Mouse (Mus musculus): ENCODE results near the gene Mtmr4. TPM values are rescaled to one million over a fixed set of nuclear protein-coding genes. Genes with fewer than 3 reads are reported as not detected.

Gene Mtmr4
- total RNA-seq (2014; rRNA removed; ENCODE audit: low replicate concordance) (12.4 and 17.3 TPM in 2 replicates), polyA plus RNA-seq (2015; fragmentation: Nextera tagmentation; extraction: Ambion mirVana) (6.0 and 7.0 TPM in 2 replicates)

DNA sequence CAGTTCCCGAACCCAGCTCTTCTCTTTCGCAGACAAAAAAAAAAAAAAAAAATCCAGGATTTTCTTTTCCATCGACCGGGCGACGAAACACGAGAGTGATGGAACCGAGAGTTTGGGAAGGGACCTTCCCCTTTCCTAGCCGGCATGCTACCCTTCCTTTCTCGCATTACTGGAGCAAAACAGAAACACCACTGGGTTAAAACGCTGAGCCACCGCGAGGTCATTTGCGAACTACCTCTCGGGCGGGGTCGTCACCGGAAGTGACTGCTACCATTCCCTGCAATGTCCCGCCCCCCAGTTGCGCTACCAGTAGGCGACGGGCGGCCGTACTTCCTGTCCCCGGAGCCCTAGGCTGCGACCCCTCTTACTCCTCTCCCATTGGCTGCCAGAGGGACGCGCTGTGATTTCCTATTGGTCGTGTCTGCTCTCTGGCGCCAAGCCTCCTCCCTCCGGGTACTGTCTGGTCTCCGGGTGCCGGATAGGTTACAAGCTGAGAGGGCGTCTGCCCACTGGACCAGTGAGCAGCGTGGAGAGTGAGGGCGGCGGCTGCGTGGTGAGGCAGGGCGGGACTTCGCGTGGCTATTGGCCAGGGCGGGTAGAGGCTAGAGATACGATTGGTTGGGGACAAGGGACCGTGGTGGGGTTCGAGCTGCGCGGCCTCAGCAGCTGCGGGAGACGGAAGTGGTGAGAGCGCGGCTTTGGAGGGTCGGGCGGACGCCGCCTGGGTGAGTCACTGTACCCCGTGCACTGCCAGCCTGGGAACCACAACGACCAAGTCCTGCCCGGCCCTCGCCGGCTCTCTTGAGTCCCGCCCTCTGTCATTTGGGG is at the start of gene Mtmr4:
Mtmr4 (plus strand) TSS at position 637 of the 828 bp plus-strand sequence.
- peaks cover 4% of the 10 kb centered on the region for H3K36me3 ChIP-seq (replicated peaks; ENCODE audit: control insufficient read depth, insufficient read depth, low read length)
- peak; percentile 95 for ATAC-seq (ENCODE audit: insufficient read depth, low read depth)
- no peak for TF ChIP-seq CTCF (IDR thresholded peaks at IDR 0.05; ENCODE audit: low read depth)
- peak; percentile 14; the same call in 1 of the 2 replicates for TF ChIP-seq EP300 (IDR thresholded peaks at IDR 0.05; ENCODE audit: low read depth)
- H3K9ac ChIP-seq (replicated peaks; ENCODE audit: low read depth, low read length): peak within 1 kb of the TSS; percentile 72
- H3K4me1 ChIP-seq (ENCODE audit: control insufficient read depth, insufficient read depth): peaks cover 27% of the 10 kb centered on the region
- no peaks in the 10 kb centered on the region for H3K9me3 ChIP-seq (replicated peaks; ENCODE audit: control insufficient read depth, low read length)
- peak; percentile 100 for DNase-seq (ENCODE audit: low spot score)
- H3K4me2 ChIP-seq (ENCODE audit: low read depth, low read length): peak within 1 kb of the TSS; percentile 68
- WGBS: under 1% methylated on average over 59 of the region's 61 CpGs
- H3K27me3 ChIP-seq (ENCODE audit: control insufficient read depth, insufficient read depth, low read length): no peaks in the 10 kb centered on the region
- peak within 1 kb of the TSS; percentile 78 for H3K4me3 ChIP-seq (ENCODE audit: low read depth, low read length)
- H3K27ac ChIP-seq (ENCODE audit: low read depth): peak within 1 kb of the TSS; percentile 94

DNA sequence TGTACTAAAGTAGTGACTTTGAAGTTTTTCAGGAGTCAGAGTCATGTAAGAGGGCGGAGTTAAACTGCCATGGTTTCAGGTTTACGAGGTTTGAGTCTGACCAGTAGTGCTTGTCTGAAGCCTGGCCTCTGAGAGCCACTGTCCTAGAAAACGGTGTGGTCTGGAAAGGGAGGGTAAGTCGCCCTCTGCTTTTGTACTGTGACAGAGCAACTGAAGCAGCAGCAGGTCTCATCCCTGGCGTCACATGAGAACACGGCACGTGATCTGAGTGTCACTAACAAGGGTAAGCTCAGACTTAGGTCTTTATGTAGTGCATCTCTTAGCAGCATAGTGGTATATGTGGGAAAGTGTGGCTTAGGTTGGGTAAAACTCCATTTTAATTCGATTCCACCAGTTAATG is 49.7 kb upstream of the Mtmr4 start:
- H3K4me2 ChIP-seq (ENCODE audit: low read depth, low read length): no peak overlapping the region
- no peak for ATAC-seq (ENCODE audit: insufficient read depth, low read depth)
- no peak for DNase-seq (ENCODE audit: low spot score)
- no peak for TF ChIP-seq CTCF (IDR thresholded peaks at IDR 0.05; ENCODE audit: low read depth)
- TF ChIP-seq EP300 (IDR thresholded peaks at IDR 0.05; ENCODE audit: low read depth): no peak
- H3K36me3 ChIP-seq (replicated peaks; ENCODE audit: control insufficient read depth, insufficient read depth, low read length): no peaks in the 10 kb centered on the region
- H3K27ac ChIP-seq (ENCODE audit: low read depth): no peak overlapping the region
- H3K27me3 ChIP-seq (ENCODE audit: control insufficient read depth, insufficient read depth, low read length): no peaks in the 10 kb centered on the region
- H3K9ac ChIP-seq (replicated peaks; ENCODE audit: low read depth, low read length): no peak overlapping the region
- no peak overlapping the region for H3K4me3 ChIP-seq (ENCODE audit: low read depth, low read length)
- H3K4me1 ChIP-seq (ENCODE audit: control insufficient read depth, insufficient read depth): no peaks in the 10 kb centered on the region
- no peaks in the 10 kb centered on the region for H3K9me3 ChIP-seq (replicated peaks; ENCODE audit: control insufficient read depth, low read length)
- WGBS: 40% methylated on average over 8 of the region's 8 CpGs

DNA sequence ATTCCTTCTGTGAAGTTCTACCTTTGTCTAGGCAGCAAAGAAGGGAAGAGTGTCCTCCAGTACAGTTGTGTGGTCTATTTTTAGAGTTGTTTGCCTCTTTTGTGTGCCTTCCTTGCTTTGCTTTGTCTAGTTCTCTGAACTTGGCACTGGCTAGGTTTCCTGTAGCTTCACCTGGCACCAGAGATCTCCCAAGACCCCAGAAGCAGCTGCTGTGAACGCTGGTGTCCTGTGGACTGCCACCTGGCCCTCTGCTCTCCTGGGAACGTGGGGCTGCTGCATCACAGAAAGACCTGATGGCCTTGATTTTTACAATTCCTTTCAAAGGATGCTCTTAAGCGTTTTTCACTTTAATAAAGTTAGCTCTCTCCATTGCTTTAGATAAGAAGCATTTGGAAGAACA is 49.1 kb upstream of the Mtmr4 start:
- no peak overlapping the region for H3K9ac ChIP-seq (replicated peaks; ENCODE audit: low read depth, low read length)
- H3K4me1 ChIP-seq (ENCODE audit: control insufficient read depth, insufficient read depth): no peaks in the 10 kb centered on the region
- no peak overlapping the region for H3K4me2 ChIP-seq (ENCODE audit: low read depth, low read length)
- no peak for DNase-seq (ENCODE audit: low spot score)
- 37% methylated on average over 3 of the region's 3 CpGs for WGBS
- no peak for TF ChIP-seq EP300 (IDR thresholded peaks at IDR 0.05; ENCODE audit: low read depth)
- ATAC-seq (ENCODE audit: insufficient read depth, low read depth): no peak
- no peak overlapping the region for H3K27ac ChIP-seq (ENCODE audit: low read depth)
- H3K9me3 ChIP-seq (replicated peaks; ENCODE audit: control insufficient read depth, low read length): no peaks in the 10 kb centered on the region
- H3K36me3 ChIP-seq (replicated peaks; ENCODE audit: control insufficient read depth, insufficient read depth, low read length): no peaks in the 10 kb centered on the region
- no peak overlapping the region for H3K4me3 ChIP-seq (ENCODE audit: low read depth, low read length)
- no peaks in the 10 kb centered on the region for H3K27me3 ChIP-seq (ENCODE audit: control insufficient read depth, insufficient read depth, low read length)

DNA sequence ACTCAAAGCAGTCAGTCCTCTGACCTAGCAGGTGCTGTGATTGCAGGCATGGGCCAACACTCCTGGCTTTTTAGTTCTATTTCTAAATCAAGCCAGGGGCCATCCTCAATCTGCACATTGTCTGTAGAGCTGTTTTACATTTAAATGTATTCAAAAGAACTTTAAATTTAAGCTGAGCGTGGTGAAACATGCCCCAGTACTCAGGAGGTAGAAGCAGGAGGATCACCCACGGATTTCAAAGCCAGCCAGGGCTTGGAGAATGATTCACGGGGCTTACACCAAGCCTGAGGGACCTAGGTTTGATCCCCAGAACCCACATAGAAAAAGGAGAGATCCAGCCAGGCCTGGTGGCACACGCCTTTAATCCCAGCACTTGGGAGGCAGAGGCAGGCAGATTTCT is 38.6 kb upstream of the Mtmr4 start:
- Histone ChIP-seq H3K4me3 (ENCODE audit: low read depth, low read length) (no peak overlapping the region), H3K27me3 (ENCODE audit: control insufficient read depth, insufficient read depth, low read length) (no peaks in the 10 kb centered on the region), H3K27ac (ENCODE audit: low read depth) (no peak overlapping the region), H3K9ac (replicated peaks; ENCODE audit: low read depth, low read length) (no peak overlapping the region), H3K4me1 (ENCODE audit: control insufficient read depth, insufficient read depth) (peaks cover 13% of the 10 kb centered on the region; the same call in 1 of the 2 replicates), H3K9me3 (replicated peaks; ENCODE audit: control insufficient read depth, low read length) (no peaks in the 10 kb centered on the region), H3K36me3 (replicated peaks; ENCODE audit: control insufficient read depth, insufficient read depth, low read length) (no peaks in the 10 kb centered on the region), H3K4me2 (ENCODE audit: low read depth, low read length) (no peak overlapping the region)
- ATAC-seq (ENCODE audit: insufficient read depth, low read depth): no peak
- WGBS: 88% methylated on average over 4 of the region's 4 CpGs
- DNase-seq (ENCODE audit: low spot score): no peak
- no peak for TF ChIP-seq EP300 (IDR thresholded peaks at IDR 0.05; ENCODE audit: low read depth)
- no peak for TF ChIP-seq CTCF (IDR thresholded peaks at IDR 0.05; ENCODE audit: low read depth)

DNA sequence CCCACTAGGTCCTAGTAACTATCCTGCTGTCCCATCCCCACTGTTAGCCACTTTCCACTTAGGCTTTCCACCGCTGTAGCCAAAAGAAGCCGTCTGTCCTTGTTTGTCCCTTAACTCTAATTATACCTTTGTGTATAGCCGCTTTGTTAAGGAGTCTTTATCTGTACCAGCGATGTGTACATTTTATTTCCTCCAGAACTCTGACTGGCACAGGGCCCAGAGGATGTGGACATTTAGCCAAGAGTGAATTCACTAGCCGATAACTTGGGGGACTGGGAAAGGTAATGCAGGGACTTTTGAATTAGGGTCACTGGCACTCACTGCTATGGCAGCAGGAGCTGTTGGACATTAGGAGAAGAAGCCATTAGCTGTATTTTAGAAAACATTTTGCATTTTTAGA is 37.6 kb upstream of the Mtmr4 start:
- ATAC-seq (ENCODE audit: insufficient read depth, low read depth): peak; percentile 33; the same call in 1 of the 2 replicates
- TF ChIP-seq CTCF (IDR thresholded peaks at IDR 0.05; ENCODE audit: low read depth): no peak
- TF ChIP-seq EP300 (IDR thresholded peaks at IDR 0.05; ENCODE audit: low read depth): no peak
- peak overlapping the region; percentile 23; the same call in 1 of the 2 replicates for H3K4me2 ChIP-seq (ENCODE audit: low read depth, low read length)

More for the DNA sequence above, 37.6 kb upstream of the Mtmr4 start:
- Histone ChIP-seq H3K36me3 (replicated peaks; ENCODE audit: control insufficient read depth, insufficient read depth, low read length) (no peaks in the 10 kb centered on the region), H3K27ac (ENCODE audit: low read depth) (peak overlapping the region; percentile 64), H3K27me3 (ENCODE audit: control insufficient read depth, insufficient read depth, low read length) (no peaks in the 10 kb centered on the region), H3K4me1 (ENCODE audit: control insufficient read depth, insufficient read depth) (peaks cover 13% of the 10 kb centered on the region; the same call in 1 of the 2 replicates), H3K9me3 (replicated peaks; ENCODE audit: control insufficient read depth, low read length) (no peaks in the 10 kb centered on the region), H3K9ac (replicated peaks; ENCODE audit: low read depth, low read length) (no peak overlapping the region), H3K4me3 (ENCODE audit: low read depth, low read length) (no peak overlapping the region)
- WGBS: 2% methylated on average over 5 of the region's 5 CpGs
- peak; percentile 42 for DNase-seq (ENCODE audit: low spot score)

All from heart, postnatal 0 days (tissue).